Mouse (Mus musculus) macrophage (primary cell): ENCODE results near the gene Tspan31. TPM values are rescaled to one million over a fixed set of nuclear protein-coding genes. Genes with fewer than 3 reads are reported as not detected.

Source experiments
- H3K27ac ChIP-seq: fragments of 350-480 bp; formaldehyde crosslinking; 2 replicates; pipeline ENCODE4 v1.9.0; 2021
- H3K36me3 ChIP-seq: fragments of 350-480 bp; formaldehyde crosslinking; 2 replicates; pipeline ENCODE4 v1.9.0; 2021; ENCODE audit errors: inconsistent target
- H3K4me3 ChIP-seq: fragments of 350-480 bp; formaldehyde crosslinking; 2 replicates; pipeline ENCODE4 v1.9.0; 2021; ENCODE audit errors: inconsistent target
- H3K79me2 ChIP-seq: fragments of 350-480 bp; formaldehyde crosslinking; 2 replicates; pipeline ENCODE4 v1.9.0; 2021; ENCODE audit errors: inconsistent target
- WGBS: methylation state at CpG from one replicate; pipeline ENCODE4 v1.1.7; 2026; ENCODE audit warnings: inconsistent platforms; ENCODE audit not compliant: missing documents; 5-methylcytosine and 5-hydroxymethylcytosine counted together
- polyA plus RNA-seq: library from polyadenylated mRNA; stranded (reverse); fragments of 250-400 nt; gene quantifications from 3 replicates; pipeline ENCODE4 v1.2.4, GENCODE M21; 2018; ENCODE audit warnings: inconsistent platforms
- total RNA-seq, 78 experiments: library from RNA; depleted of rRNA; stranded (reverse); fragments of 250-400 nt; gene quantifications; 1 replicate in 9 of 78; 2 replicates in 24 of 78; 3 replicates in 43 of 78; 4 replicates in 2 of 78; pipeline ENCODE4 v1.2.4; 2018; ENCODE audit warnings: inconsistent platforms in 56 of 78

The Tspan31 gene
- total RNA-seq (2018; cell fraction: chromatin; rRNA removed): 10 to 100 TPM; 20.1 to 54.5 (median 33.9) TPM
- 100 to 1,000 TPM in 25 of 26 experiments, 10 to 100 TPM in 1; 93.9 to 147 (median 122) TPM for total RNA-seq (2018; cell fraction: cytosol; rRNA removed)
- 100 to 1,000 TPM in 8 of 26 experiments, 10 to 100 TPM in 18; 50.1 to 140 (median 91.8) TPM for total RNA-seq (2018; cell fraction: nucleus; rRNA removed)
- polyA plus RNA-seq: 104 to 129 TPM (median 119 TPM) in 3 replicates

DNA sequence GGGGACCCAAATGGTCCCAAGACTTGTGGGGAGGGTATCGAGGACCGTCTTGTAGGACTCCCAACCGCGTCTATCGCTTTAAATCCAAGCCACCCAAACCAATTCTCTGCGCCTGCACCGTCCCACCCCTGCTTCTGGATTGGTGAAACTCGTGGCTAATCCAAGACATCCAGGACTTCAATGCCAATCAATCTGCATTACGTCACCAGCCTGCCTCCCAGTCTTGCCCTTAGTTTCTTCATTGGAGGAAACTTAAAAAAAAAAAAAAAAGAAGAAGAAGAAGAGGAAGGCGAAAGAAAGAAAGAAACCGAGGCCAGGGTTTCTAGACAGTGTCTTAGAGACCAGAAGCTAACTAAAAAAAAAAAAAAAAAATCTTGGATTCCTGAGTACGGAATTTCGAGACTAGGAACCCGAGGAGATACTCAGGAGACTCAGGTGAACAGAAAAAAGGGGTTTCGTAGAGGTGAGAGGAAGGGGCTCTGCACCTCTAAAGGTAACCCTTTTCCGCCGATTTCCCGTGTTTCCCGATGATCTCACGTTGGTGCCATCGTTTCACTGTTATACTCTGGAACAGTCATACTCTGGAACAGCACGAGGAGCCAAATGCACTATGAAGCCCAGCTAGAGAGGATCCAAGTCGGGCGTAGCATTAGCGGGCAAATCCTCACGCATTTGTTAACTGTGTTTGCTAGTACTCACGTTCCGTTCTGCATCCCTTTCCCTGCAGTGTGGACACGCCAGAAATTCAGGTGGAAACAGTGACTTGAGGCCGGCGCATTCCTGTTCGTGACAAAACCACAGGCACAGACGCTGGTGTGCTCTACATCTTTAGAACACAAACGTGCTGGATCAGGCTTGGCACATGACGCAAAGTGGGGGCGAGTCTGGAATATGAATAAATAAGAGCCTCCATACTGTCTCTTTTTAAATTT is at the start of gene Tspan31:
Gene Tspan31, minus strand, starts transcription at position 75 of the 932 bp plus-strand sequence.
- WGBS: 1% methylated on average over 36 of the region's 36 CpGs
- Histone ChIP-seq H3K36me3 (peaks cover 27% of the 10 kb centered on the region), H3K27ac (peak within 1 kb of the TSS; percentile 82), H3K4me3 (peak within 1 kb of the TSS; percentile 95), H3K79me2 (peaks cover 26% of the 10 kb centered on the region)

DNA sequence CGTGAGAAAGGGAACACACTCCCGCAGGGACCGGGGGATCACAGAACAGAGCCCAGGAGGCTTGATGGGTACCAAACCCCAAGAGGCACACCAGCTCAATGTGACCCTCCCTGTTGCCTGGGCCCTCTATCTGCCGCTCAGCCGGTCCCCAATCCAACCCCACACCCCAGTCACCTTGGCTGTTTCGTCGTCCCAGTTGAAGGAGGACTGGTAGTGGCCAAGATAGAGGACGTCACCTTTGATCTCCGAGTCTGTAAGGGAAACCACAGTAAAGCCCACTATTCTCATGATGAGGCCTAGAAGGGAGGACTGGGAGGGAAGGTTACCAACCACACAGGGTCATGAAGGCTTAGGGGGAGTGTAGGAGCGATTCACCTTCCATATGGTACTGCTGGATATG is 49.2 kb upstream of the Tspan31 start:
- Histone ChIP-seq H3K79me2 (peaks cover 14% of the 10 kb centered on the region), H3K27ac (no peak overlapping the region), H3K36me3 (peaks cover 36% of the 10 kb centered on the region), H3K4me3 (no peak overlapping the region)
- WGBS: 98% methylated on average over 10 of the region's 10 CpGs

GRCm38 (mm10) chr10:127118470-127118869 is 48.4 kb upstream of the Tspan31 start:
- Histone ChIP-seq H3K4me3 (no peak overlapping the region), H3K79me2 (peaks cover 14% of the 10 kb centered on the region), H3K36me3 (peaks cover 36% of the 10 kb centered on the region), H3K27ac (no peak overlapping the region)
- WGBS: 92% methylated on average over 11 of the region's 11 CpGs

DNA sequence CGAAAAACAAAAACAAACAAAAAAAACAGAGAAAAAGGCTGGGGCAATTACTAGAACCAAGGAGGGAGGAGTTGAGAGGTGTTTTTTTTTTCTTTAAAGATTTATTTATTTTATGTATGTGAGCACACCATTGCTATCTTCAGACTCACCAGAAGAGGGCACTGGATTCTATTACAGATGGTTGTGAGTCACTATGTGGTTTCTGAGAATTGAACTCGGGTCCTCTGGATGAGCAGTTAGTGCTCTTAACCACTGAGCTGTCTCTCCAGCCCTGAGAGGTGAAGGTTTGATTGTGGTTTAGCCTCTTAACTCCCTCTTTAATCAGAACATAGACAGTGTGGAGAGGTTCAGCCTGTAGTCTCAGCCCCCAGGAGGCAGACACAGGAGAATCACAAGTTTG is 45.0 kb upstream of the Tspan31 start:
- H3K27ac ChIP-seq: 0 out of 2 replicates have a peak overlapping the region, but pooled peaks have one; percentile 5
- WGBS: 57% methylated on average over 2 of the region's 2 CpGs
- peaks cover 48% of the 10 kb centered on the region for H3K36me3 ChIP-seq
- H3K79me2 ChIP-seq: peaks cover 5% of the 10 kb centered on the region; the same call in 1 of the 2 replicates
- no peak overlapping the region for H3K4me3 ChIP-seq

- no peak overlapping the region for H3K4me3 ChIP-seq
- H3K27ac ChIP-seq: peak overlapping the region; percentile 5; the same call in 1 of the 2 replicates
- 49% methylated on average over 11 of the region's 11 CpGs for WGBS
- peaks cover 47% of the 10 kb centered on the region for H3K36me3 ChIP-seq
- no peaks in the 10 kb centered on the region for H3K79me2 ChIP-seq
Measured at GRCm38 (mm10) chr10:127114408-127114807, 44.3 kb upstream of the Tspan31 start.

- Histone ChIP-seq H3K4me3 (no peak overlapping the region), H3K36me3 (peaks cover 24% of the 10 kb centered on the region; the same call in 1 of the 2 replicates), H3K79me2 (no peaks in the 10 kb centered on the region), H3K27ac (no peak overlapping the region)
- 56% methylated on average over 14 of the region's 15 CpGs for WGBS
Measured at GRCm38 (mm10) chr10:127111001-127111887, 41.2 kb upstream of the Tspan31 start.

GRCm38 (mm10) chr10:127108262-127108583 is 38.2 kb upstream of the Tspan31 start:
- Histone ChIP-seq H3K79me2 (no peaks in the 10 kb centered on the region), H3K4me3 (no peak overlapping the region), H3K36me3 (peaks cover 17% of the 10 kb centered on the region; the same call in 1 of the 2 replicates), H3K27ac (no peak overlapping the region)
- 69% methylated on average over 3 of the region's 3 CpGs for WGBS

DNA sequence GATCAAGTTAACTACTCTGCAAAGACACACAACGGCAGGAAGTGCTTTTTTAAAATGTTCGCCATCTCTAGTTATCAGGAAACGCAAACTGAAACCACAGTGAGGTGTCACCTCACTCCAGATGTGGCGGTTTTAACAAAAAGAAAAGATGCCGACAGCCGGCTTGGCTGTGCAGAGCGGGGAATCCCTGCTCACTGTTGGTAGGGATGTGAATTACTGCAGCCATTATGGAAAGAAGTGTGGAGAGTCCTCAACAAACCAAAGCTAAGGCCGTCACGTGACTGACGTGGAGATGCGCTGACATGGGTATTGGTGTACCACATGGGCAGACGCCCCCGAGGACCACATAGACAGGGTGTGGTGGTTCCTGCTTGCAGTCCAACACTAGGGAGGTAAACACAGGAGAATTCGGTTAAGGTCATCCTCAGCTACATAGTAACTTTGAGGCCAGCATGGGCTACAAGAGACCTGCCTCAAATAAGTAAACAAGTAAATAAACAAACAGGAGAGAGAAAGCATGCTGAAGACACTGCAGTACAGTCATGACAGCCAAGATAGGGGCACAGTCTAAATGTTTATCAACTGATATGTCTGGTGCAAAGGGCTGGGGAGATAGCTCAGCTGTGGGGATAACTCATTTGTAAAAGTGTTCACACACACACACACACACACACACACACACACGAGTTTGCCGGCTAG is 37.6 kb upstream of the Tspan31 start:
- Histone ChIP-seq H3K4me3 (no peak overlapping the region), H3K36me3 (peaks cover 12% of the 10 kb centered on the region; the same call in 1 of the 2 replicates), H3K27ac (no peak overlapping the region), H3K79me2 (no peaks in the 10 kb centered on the region)
- WGBS: 47% methylated on average over 16 of the region's 16 CpGs

- H3K27ac ChIP-seq: peak overlapping the region; percentile 29; the same call in 1 of the 2 replicates
- WGBS: 2% methylated on average over 7 of the region's 7 CpGs
- H3K4me3 ChIP-seq: no peak overlapping the region
- peaks cover 21% of the 10 kb centered on the region; the same call in 1 of the 2 replicates for H3K36me3 ChIP-seq
- no peaks in the 10 kb centered on the region for H3K79me2 ChIP-seq
Measured at GRCm38 (mm10) chr10:127103631-127104030, 33.6 kb upstream of the Tspan31 start.

- WGBS: 57% methylated on average over 6 of the region's 6 CpGs
- H3K4me3 ChIP-seq: no peak overlapping the region
Measured at GRCm38 (mm10) chr10:127101151-127101550, 31.1 kb upstream of the Tspan31 start.

GRCm38 (mm10) chr10:127100414-127100813 is 30.4 kb upstream of the Tspan31 start:
- H3K27ac ChIP-seq: no peak overlapping the region
- H3K79me2 ChIP-seq: no peaks in the 10 kb centered on the region
- H3K4me3 ChIP-seq: no peak overlapping the region
- H3K36me3 ChIP-seq: peaks cover 46% of the 10 kb centered on the region
- 71% methylated on average over 8 of the region's 8 CpGs for WGBS

More at GRCm38 (mm10) chr10:127101151-127101550, 31.1 kb upstream of the Tspan31 start:
- Histone ChIP-seq H3K27ac (no peak overlapping the region), H3K36me3 (peaks cover 38% of the 10 kb centered on the region), H3K79me2 (no peaks in the 10 kb centered on the region)

DNA sequence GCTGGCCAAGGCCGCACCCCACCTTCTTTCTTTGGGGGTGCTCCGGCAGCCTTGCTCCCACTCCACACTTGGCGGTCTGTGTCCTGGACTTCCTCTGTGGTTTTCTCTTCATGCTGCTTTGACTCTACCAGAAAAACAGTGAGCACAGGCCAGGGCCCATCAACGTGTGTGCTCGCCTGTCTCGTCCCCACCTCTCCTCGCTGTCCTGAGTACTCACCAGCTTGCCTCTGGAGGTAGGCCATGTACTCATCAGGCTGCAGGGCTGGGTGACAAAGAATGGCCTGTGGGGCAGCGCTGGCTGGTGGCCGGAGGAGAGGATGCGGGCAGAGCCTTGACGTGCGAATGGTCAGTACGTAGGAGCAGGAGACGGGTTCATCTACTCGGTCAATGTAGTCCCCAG is 29.8 kb upstream of the Tspan31 start:
- Histone ChIP-seq H3K27ac (no peak overlapping the region), H3K36me3 (peaks cover 51% of the 10 kb centered on the region)

DNA sequence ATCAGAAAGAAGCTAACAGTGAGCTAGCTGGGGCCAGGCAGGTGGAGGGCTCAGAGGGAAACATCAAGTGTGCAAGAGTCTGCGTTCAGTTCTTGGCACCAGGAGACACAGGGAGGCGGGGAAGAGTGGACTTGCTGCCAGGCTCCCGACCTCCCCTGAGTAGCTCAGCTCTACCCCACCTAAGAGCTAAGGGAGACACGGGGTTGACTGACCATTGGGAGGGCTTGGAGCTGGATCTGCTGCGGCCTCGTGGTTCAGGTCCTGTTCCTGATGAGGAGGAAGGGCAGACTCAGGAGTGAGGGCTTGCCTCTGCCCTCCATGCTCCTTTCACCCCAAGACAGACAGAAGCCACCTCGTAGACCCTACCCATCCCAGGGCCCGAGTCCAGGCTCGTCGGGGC is 29.1 kb upstream of the Tspan31 start:
- Histone ChIP-seq H3K36me3 (peaks cover 52% of the 10 kb centered on the region), H3K27ac (no peak overlapping the region), H3K79me2 (no peaks in the 10 kb centered on the region), H3K4me3 (no peak overlapping the region)
- WGBS: 90% methylated on average over 10 of the region's 10 CpGs

More for the DNA sequence above, 29.8 kb upstream of the Tspan31 start:
- no peak overlapping the region for H3K4me3 ChIP-seq
- no peaks in the 10 kb centered on the region for H3K79me2 ChIP-seq
- 75% methylated on average over 15 of the region's 15 CpGs for WGBS

GRCm38 (mm10) chr10:127098514-127098913 is 28.4 kb upstream of the Tspan31 start:
- Histone ChIP-seq H3K27ac (no peak overlapping the region), H3K79me2 (no peaks in the 10 kb centered on the region), H3K4me3 (no peak overlapping the region), H3K36me3 (peaks cover 52% of the 10 kb centered on the region)
- WGBS: 94% methylated on average over 20 of the region's 20 CpGs
